Mouse (Mus musculus): ENCODE results near the gene Hgf. TPM values are rescaled to one million over a fixed set of nuclear protein-coding genes. Genes with fewer than 3 reads are reported as not detected.

The Hgf gene
- total RNA-seq (2021) = 1 to 10 TPM; 4.7 to 5.3 TPM

DNA sequence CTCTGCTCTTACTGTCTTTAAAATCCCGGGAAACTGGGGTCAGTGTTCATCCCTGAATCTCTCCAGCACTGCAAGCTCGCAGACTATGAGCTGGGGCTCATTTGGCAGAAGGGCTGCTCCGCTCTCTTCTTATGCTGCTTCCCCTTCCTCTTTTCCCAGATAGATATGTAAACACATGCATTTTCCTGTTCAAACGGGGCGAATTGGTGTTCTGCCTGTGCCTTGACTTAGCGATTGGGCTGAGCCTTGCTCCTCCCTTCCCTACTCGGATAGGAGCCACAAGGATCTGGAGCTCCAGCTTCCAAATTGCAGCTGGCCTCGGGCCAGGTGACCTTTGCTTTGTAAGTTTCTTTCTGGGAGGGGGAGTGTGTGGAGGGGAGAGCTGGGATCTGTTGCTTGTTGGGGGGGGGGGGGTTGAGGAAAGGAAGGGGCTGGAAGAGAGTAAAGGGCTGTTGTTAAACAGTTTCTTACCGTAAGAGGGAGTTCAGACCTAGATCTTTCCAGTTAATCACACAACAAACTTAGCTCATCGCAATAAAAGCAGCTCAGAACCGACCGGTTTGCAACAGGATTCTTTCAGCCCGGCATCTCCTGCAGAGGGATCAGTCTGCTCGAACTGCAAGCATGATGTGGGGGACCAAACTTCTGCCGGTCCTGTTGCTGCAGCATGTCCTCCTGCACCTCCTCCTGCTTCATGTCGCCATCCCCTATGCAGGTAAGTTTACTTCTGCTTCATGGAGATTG is at the start of gene Hgf:
Hgf (plus strand) TSS at position 192 of the 744 bp plus-strand sequence.
- intact Hi-C loops (cut with DNase I) = no loop called here
- peak; percentile 12 to 52 for DNase-seq (ENCODE audit: extremely low spot score in 1 of 2, low spot score in 2 of 2)

DNA sequence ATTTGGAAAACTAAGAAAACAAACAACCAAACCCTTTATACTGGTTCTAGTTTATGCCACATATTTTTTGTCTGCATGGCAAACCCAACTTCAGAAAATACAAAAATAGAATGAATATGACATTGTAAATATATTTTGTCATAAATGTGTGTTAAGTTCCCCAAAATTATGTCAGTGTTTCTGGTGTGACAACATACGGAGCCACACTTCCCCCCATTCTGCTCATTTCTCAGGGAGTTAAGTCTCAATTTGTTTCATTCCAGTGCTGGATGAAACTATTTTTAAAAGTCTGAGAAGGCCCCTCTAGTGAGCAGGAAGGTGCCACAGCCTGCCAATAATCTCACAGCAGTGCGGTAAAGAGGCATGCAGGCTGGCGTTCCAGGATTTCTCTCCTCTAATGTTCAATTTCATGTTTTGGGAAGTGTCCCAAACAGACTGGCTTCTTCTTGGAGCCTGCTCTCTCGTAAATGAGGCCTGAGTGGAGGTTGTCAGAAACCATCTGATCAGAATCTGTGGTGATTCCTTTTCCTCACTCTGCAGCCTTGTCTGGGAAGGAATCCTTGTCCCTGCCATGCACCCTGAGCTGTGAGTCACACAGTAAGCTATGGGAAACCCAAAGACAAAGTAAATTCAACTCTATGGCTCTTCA is 46.5 kb upstream of the Hgf start:
- DNase-seq (ENCODE audit: extremely low spot score in 1 of 2, low spot score in 2 of 2) = peak in 1 of 2 experiments; percentile 2
- intact Hi-C loops (cut with DNase I) = no loop called here

DNA sequence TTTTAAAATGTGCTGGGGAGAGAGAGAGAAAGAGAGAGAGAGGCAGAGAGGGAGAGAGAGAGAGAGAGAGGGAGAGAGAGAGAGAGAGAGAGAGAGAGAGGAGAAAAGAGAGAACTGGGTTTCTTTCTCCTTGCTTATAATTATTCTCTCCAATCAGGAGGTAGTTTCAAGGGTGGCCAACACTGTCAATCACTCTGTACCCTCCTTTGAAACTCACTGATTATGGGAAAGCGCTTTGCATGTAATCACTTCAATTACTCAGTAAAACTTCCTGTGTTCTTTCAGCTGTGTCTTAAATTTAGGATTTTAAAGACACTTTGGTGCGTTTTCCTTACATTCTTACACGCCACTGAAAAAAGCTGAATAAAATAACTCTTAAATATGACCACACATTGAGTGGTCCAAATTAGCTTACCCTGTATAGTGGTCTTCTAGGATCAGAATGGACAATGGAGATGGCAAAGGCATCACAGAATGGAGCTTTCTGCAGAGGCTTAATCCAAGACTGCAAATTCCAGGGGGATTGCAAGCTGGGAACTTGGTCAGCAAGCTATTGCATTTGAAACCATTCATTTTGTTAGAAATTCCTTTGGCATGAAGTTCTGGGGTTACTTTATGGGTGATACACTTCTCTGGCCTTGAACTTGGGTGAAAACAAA is 21.5 kb upstream of the Hgf start:
- DNase-seq (ENCODE audit: extremely low spot score in 1 of 2, low spot score in 2 of 2) = no peak
- intact Hi-C loops (cut with DNase I) = no loop called here

DNA sequence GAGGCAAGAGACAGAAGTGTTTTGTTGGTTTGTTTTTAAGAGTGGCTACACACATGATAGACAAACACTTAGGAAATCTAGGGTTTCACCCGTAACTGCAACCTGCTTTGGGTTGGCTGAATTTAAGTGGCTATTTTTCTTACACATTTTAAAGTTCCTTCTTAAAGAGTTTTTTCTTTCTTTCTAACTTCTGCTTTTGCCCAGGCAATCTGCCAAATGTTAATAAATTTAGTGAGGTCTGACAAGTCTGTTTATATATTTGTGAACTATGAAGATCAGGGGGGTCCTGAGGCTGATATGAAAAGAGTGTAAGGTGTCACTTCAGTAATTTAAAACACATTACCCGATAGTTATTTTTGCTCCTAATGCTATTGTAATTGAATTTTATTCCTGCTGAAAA is 15.2 kb upstream of the Hgf start:
- intact Hi-C loops (cut with DNase I) = no loop called here
- no peak for DNase-seq (ENCODE audit: extremely low spot score in 1 of 2, low spot score in 2 of 2)

DNA sequence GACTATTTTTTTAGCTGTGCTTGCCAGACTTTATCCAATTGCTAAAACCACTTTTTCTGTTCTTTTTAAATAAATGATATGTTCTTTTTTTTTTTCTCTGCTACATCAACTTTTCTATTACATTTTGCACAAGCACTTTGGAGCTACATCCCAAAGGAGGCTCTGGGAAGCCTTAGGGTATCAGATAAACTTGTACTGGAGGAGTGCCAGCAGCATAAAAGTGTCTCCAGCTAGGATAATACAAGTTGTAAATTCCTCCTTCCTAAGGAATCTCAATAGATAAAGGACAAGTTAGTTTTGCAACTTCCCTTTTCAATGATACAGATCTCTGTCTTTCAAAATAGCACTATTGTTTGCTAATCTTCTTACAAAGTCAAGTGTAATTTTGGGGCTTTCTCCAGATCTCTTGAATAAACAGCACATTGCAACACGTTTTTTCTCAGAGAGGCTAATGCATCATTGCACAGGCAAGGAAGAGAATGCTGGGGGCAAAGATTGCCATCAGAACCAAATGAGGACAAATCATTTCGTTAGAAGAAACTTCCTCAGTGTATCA is 11.7 kb upstream of the Hgf start:
- no peak for DNase-seq (ENCODE audit: extremely low spot score in 1 of 2, low spot score in 2 of 2)
- intact Hi-C loops (cut with DNase I) = no loop called here

DNA sequence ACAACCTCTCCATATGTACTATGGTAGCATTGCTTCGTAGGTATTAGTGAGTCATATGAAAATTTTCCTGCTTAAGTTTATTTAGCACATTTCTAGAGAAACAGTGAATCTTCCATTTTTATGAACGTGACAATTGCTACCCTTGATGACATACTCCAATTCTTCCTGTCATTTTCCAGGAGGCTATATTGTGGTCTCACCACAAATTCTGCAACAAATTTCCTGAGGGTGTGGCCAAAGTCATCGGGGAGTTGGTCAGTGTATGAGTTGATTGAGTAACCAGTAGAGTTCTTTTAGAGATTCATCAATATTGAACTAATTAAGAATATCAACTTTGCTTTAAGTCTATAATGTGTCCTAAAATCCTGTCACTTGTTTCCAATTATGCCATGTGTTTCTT is 5.8 kb upstream of the Hgf start:
- no peak for DNase-seq (ENCODE audit: extremely low spot score in 1 of 2, low spot score in 2 of 2)
- intact Hi-C loops (cut with DNase I) = no loop called here

DNA sequence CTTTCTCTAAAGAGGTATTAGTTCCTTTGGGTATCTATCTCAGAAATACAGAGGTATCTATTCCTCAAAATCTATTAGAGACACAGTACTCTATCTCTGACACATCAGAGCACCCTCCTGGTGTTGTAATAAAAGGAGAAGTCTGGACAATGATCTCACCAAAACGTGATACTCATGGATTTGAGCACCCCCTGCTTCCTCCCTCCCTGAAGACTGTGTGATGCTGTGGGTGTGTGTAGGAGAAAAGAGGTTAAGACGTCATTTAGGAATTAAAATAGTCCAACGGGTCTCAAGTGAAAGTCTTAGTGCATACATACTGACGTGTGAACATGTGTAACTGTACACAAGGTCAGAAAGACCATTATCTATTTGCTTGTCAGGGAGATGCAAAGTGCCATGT is 648 bp upstream of the Hgf start:
- intact Hi-C loops (cut with DNase I) = no loop called here
- DNase-seq (ENCODE audit: extremely low spot score in 1 of 2, low spot score in 2 of 2) = no peak

DNA sequence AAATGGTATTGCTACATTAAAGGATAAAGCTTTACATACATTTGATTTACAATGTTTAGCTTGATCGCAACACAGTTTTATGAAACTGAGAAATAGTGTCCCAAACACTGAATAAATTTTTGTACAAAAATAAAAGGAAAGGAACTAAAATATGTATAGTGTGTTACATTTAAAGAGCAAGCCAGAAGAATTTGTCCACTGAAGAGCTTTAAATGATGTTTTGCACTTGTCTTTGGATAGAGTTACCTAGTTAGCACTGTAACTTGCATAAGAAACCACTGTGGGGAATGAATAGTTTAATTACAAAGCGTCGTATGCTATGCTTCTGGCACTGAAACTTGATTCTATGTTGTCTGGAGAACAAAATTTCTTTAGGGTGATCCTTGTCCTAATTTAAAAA is 7.0 kb downstream of the Hgf start:
- intact Hi-C loops (cut with DNase I) = no loop called here
- DNase-seq (ENCODE audit: extremely low spot score in 1 of 2, low spot score in 2 of 2) = no peak

DNA sequence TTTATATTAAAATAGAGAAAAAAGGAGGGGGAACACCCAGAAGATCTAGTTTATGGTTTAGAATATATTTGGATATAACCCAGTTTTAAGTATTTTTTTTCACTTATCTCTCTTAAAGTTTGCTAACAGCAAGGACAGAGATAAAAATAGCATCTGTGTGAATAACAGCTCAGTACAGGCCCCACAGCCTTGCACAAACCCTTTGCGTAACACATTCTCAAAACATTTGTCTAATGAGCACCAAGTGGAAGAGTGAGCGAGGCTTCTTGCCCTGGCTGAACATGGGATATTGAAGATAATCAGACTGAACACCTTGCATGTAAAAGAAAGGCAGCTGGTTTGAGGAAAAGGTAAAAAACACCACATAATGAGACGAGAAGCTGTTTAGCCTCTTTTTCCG is 15.7 kb downstream of the Hgf start:
- no peak for DNase-seq (ENCODE audit: extremely low spot score in 1 of 2, low spot score in 2 of 2)
- intact Hi-C loops (cut with DNase I) = no loop called here

DNA sequence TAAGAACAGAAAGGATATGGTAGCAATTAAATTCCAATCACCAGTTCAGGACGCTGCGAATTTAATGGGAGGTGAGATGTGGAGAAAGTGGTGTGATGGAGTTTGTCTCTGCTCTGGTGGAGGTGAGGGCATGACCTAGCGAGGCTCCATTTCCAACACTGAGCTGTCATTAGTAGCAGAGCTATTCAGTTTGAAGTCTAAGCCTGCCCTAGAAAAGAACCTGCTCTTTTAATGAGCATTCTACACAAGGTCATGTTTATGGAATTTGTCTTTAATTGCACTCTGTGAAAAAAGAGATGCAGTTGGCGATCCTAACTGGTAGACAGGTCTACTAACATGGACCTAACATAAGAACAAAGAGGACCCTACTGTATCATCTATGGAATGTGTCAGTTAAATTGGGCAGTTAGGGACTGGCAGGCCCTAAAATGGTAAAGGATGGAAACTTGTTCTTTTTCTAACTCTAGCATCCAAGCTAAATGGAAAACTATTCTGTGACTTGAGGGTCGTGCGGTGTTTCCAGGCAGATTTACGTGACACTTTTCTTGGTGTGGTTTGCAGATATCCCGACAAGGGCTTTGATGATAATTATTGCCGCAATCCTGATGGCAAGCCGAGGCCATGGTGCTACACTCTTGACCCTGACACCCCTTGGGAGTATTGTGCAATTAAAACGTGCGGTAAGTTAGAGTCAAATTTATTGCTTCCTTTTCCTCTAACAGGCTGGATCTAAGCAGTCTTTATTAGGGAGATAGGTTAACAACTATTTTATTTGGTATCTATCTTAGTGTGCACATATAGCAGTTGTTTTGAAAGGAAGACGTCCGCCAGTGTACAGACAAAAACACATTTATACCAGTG is 24.8 kb downstream of the Hgf start:
- DNase-seq (ENCODE audit: extremely low spot score in 1 of 2, low spot score in 2 of 2) = no peak
- intact Hi-C loops (cut with DNase I) = no loop called here

DNA sequence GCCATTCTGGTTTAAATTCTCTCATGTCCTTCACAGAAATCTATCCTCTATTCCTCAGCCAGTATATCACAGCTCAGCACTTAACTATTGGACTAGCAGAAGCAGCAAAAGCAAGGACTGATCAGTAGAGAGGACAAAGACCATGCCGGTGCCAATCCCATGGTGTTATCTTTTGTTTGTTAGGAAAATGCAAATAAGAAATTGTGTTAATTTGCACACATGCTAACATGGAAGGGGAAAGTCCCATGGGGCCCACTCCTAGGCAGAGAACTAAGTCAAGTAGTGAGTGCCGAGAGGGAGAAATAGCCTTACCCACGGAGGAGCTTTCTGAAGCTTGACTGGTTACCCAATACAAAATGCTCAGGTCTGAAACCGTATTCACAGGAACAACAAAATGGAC is 42.4 kb downstream of the Hgf start:
- no peak for DNase-seq (ENCODE audit: extremely low spot score in 1 of 2, low spot score in 2 of 2)
- intact Hi-C loops (cut with DNase I) = no loop called here

DNA sequence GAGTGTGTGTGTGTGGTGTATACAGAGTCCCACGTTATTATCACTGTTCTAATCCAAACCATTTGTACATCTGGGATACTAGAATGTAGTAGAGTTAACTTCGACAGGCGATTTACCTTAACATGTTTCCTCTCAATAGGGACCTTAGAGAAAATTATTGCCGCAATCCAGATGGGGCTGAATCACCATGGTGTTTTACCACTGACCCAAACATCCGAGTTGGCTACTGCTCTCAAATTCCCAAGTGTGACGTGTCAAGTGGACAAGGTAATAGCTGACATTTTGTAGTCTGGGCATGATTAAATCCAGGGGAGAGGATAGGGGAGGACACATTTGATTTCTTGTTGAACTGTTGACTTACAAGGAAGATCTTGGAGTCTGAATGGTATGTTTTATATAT is 44.7 kb downstream of the Hgf start:
- intact Hi-C loops (cut with DNase I) = no loop called here
- no peak for DNase-seq (ENCODE audit: extremely low spot score in 1 of 2, low spot score in 2 of 2)

DNA sequence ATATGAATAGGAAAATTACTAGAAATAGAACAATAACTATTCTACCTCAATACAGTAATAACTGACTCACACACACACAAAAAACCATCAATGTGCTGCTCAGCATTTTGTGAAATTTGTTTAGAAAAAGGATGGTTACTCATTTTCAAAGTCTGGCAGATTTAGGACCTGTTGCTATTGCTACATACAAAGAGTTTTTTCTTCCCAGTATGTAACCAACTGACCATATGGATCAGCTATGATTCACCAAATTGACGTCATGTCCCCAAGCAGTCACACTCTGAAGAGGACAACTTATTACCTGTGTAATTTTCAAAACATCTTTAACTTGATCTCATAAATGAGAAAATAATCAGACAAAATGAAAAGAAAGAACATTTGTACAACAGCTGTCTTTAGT is 48.2 kb downstream of the Hgf start:
- intact Hi-C loops (cut with DNase I) = no loop called here
- DNase-seq (ENCODE audit: extremely low spot score in 1 of 2, low spot score in 2 of 2) = no peak

DNA sequence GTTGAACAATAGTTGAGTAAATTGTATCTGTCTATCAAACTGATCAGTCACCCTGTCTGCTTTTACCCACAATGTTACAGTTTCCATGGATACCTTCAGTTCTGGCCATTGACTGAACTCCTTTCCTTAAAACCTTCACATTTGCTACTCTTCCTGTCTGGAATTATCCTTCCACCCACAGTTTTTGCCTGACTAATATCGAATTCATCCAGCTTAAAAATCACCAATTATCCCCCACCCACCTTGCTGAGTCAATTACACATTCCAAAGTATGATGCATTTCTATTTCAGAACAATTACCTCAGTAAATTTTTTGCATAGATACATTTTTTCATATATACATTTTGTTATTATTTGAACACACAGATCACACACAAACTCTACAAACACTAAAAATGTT is 79.7 kb downstream of the Hgf start:
- intact Hi-C loops (cut with DNase I) = no loop called here
- DNase-seq (ENCODE audit: extremely low spot score in 1 of 2, low spot score in 2 of 2) = no peak

DNA sequence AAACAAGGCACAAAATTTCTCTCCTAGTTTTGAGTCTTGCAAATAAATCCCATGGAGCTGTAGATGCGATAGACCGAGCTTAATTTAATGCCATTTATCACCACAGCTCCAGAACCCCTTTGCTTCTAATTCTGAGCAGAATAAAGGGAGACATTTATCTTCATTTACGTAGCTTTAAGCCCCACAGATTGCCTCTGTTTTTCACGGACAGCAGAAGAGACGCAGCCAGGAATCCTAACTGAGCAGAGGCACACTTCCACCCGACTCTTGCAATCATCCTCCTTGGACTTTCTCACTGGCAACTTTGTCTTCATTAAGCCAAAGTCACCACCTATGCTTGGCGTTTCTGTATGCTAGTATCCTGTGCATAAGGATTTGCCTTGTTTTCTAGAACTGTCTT is 93.1 kb downstream of the Hgf start:
- intact Hi-C loops (cut with DNase I) = no loop called here

DNA sequence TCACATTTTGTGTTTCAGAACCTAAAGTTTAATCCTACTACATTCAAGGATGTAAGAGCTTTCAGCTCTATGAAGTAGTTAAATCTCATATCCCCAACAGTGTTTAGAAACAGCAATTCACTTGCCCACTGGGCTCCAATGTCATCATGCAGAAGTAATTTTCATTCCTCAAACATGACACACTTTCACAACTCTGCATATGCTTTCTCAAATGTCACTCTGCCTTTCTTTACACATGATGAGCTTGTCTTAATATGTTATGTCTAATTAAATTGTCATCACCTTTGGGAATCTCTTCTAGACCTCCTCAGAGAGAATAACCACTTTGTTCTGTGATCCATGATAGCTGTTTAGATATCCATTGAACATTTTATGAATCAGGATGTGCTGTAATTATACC is 94.4 kb downstream of the Hgf start:
- DNase-seq (ENCODE audit: extremely low spot score in 1 of 2, low spot score in 2 of 2) = no peak
- intact Hi-C loops (cut with DNase I) = no loop called here

More for the DNA sequence above, 93.1 kb downstream of the Hgf start:
- DNase-seq (ENCODE audit: extremely low spot score in 1 of 2, low spot score in 2 of 2) = no peak

DNA sequence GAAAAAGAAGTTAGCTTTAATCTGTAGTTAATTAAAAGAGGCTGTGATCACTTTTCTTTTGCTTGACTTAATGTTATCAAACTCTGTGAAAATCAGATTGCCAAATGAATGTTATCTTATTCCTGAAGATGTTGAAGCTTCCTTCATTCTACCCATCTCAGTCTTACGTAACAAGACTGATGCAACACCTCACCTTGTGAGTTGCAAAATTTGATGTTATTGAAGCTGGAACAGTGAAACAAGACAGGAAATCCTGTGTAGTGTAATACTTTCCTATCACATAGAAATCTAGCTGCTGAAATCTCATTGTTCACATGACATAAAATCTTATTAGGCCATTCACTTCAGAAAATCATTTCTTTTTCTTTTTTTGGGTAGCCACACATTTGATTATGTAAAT is 96.9 kb downstream of the Hgf start:
- DNase-seq (ENCODE audit: extremely low spot score in 1 of 2, low spot score in 2 of 2) = no peak
- intact Hi-C loops (cut with DNase I) = no loop called here

DNA sequence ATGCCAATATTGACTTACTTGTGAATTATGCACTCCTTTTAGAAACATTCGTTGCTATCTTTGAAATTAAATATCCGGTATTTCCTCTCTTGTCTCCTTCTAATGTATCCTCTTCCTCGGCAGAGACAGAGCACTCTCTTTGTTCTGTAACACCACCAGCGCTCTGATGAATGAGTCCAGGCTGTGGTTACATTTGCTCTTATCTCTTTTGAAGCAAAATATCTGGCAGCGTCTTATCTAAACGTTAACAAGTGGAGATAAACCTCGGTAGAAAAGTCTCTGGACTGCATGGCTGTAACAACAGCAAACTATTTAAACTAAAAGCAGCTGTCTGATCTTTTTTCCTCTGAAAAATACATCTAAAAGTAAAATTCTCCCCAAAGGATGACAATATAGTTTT is 100.7 kb downstream of the Hgf start:
- intact Hi-C loops (cut with DNase I) = no loop called here
- no peak for DNase-seq (ENCODE audit: extremely low spot score in 1 of 2, low spot score in 2 of 2)

Measured in left cerebral cortex, postnatal 10 days (tissue).